In genomic region chr11:121645394-121645793, GRCm38 (mm10) we compare ENCODE assay signal across 20 mouse cellular contexts.
"Had no signal": no experiment of that assay in that cellular context is flagged by ENCODE, and none has a peak within 500 bp of the region (broad histone marks: within the 10 kb centered on the region; RNA-seq: fewer than 3 reads in every experiment).

No protein-coding gene starts in this region.

- ATAC-seq: liver, postnatal 0 days; lung, postnatal 0 days; midbrain, embryonic 13.5 days; midbrain, embryonic 15.5 days had no signal

- DNase-seq: liver, postnatal 0 days; lung, adult 2 months; lung, postnatal 14 days; lung, postnatal 36 days; right cerebral cortex, postnatal 14 days; thymus, adult 18-20 months; thymus, postnatal 14 days; thymus, postnatal 36 days had no signal

- H3K9me3 ChIP-seq: liver, embryonic 15.5 days; lung, embryonic 15.5 days; megakaryocyte, embryonic 14.5 days; midbrain, embryonic 13.5 days; midbrain, embryonic 15.5 days; neural tube, embryonic 13.5 days; neural tube, embryonic 15.5 days; stomach, embryonic 15.5 days had no signal

- H3K36me3 ChIP-seq: liver, embryonic 15.5 days; midbrain, embryonic 13.5 days; midbrain, embryonic 15.5 days had no signal

- H3K9ac ChIP-seq: liver, embryonic 15.5 days; liver, postnatal 0 days; lung, embryonic 15.5 days; midbrain, embryonic 13.5 days; midbrain, embryonic 15.5 days; neural tube, embryonic 13.5 days; neural tube, embryonic 15.5 days; stomach, embryonic 15.5 days had no signal

- H3K4me3 ChIP-seq: liver, embryonic 15.5 days; lung, embryonic 15.5 days; megakaryocyte, embryonic 14.5 days; midbrain, embryonic 13.5 days; midbrain, embryonic 15.5 days; myocyte; neural tube, embryonic 13.5 days; neural tube, embryonic 15.5 days; stomach, embryonic 15.5 days had no signal

- H3K27ac ChIP-seq: liver, embryonic 15.5 days; lung, embryonic 15.5 days; macrophage; midbrain, embryonic 13.5 days; midbrain, embryonic 15.5 days; neural tube, embryonic 13.5 days; neural tube, embryonic 15.5 days; stomach, embryonic 15.5 days; stomach, postnatal 0 days had no signal

- H3K4me2 ChIP-seq: liver, embryonic 15.5 days; lung, embryonic 15.5 days; midbrain, embryonic 13.5 days; midbrain, embryonic 15.5 days; neural tube, embryonic 13.5 days; neural tube, embryonic 15.5 days; stomach, embryonic 15.5 days had no signal

- H3K27me3 ChIP-seq: liver, embryonic 15.5 days; lung, embryonic 15.5 days; megakaryocyte, embryonic 14.5 days; midbrain, embryonic 13.5 days; midbrain, embryonic 15.5 days; neural tube, embryonic 13.5 days; neural tube, embryonic 15.5 days; stomach, embryonic 15.5 days had no signal

- H3K4me1 ChIP-seq: liver, embryonic 15.5 days; lung, embryonic 15.5 days; megakaryocyte, embryonic 14.5 days; midbrain, embryonic 13.5 days; midbrain, embryonic 15.5 days; neural tube, embryonic 13.5 days; neural tube, embryonic 15.5 days; stomach, embryonic 15.5 days had no signal
